Mouse (Mus musculus) olfactory bulb, adult 2 months (tissue): ENCODE data around the gene Prr29. TPM values are rescaled to one million over a fixed set of nuclear protein-coding genes. Genes with fewer than 3 reads are reported as not detected.

Experiments
- H3K27ac ChIP-seq: fragments of 200-500 bp; 2 replicates; pipeline ENCODE4 v1.5.1; 2012; ENCODE audit warnings: low read depth, low read length; ENCODE audit not compliant: insufficient read depth
- H3K4me1 ChIP-seq: fragments of 200-500 bp; 2 replicates; pipeline ENCODE4 v1.6.1; 2012; ENCODE audit warnings: low read length; ENCODE audit not compliant: control insufficient read depth, insufficient read depth
- H3K4me3 ChIP-seq: fragments of 200-500 bp; 2 replicates; pipeline ENCODE4 v1.5.1; 2012; ENCODE audit warnings: mild to moderate bottlenecking, low read depth, low read length, moderate library complexity; ENCODE audit not compliant: insufficient read depth
- CTCF ChIP-seq: fragments of 200-500 bp; IDR thresholded peaks from 2 replicates; pipeline ENCODE4 v1.5.1; 2012; ENCODE audit warnings: low read depth, mild to moderate bottlenecking, low read length, moderate library complexity; ENCODE audit not compliant: insufficient read depth
- POLR2A ChIP-seq: fragments of 200-500 bp; IDR thresholded peaks from 2 replicates; pipeline ENCODE4 v1.6.1; 2012; ENCODE audit warnings: mild to moderate bottlenecking, low read depth, low read length, moderate library complexity; ENCODE audit not compliant: insufficient read depth
- WGBS: fragments of 180-500 bp; shearing (Covaris S2); methylation state at CpG from one replicate; pipeline ENCODE4 v1.1.7; 2018; 5-methylcytosine and 5-hydroxymethylcytosine counted together
- polyA plus RNA-seq: library from polyadenylated mRNA; stranded (reverse); fragments of >200 nt; gene quantifications from 2 replicates; pipeline ENCODE4 v1.2.4, GENCODE M21; 2012; ENCODE audit warnings: low replicate concordance; ENCODE audit not compliant: missing spikeins, insufficient read depth, insufficient read length

The Prr29 gene
- not detected in 2 replicates for polyA plus RNA-seq

DNA sequence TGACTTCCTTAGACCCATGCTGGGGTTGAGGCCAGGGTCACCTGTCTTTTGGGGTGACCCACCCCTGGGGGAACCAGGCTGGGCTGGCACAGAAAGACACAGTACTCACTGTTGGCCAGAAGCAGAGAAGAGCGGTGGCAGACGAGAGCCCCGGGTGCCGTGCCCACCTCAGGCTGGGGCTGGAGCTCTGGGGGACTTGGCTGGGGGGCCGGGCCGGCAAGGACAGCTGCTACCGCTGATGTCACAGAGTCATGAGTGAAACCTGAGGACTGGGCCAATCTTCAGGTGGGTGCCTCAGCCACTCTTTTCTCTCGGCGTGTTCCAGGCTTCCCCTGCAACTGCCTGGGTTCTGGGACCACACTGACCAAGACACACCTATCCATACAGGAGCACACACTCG is at the start of gene Prr29:
Prr29 (plus strand) TSS at position 107 of the 400 bp plus-strand sequence.
- WGBS, result 77% methylated on average over 10 of the region's 10 CpGs
- Histone ChIP-seq H3K4me3 (no peak within 1 kb of the TSS), H3K27ac (no peak within 1 kb of the TSS), H3K4me1 (peaks cover 10% of the 10 kb centered on the region)
- no peak for TF ChIP-seq CTCF
- no peak for TF ChIP-seq POLR2A

GRCm38 (mm10) chr11:106316416-106316815 is 48.9 kb upstream of the Prr29 start:
- H3K4me1 ChIP-seq, result peaks cover 6% of the 10 kb centered on the region; the same call in 1 of the 2 replicates
- no peak overlapping the region for H3K27ac ChIP-seq
- no peak overlapping the region for H3K4me3 ChIP-seq
- WGBS, result 100% methylated on average over 1 of the region's 1 CpGs
- TF ChIP-seq CTCF, result no peak
- TF ChIP-seq POLR2A, result no peak

GRCm38 (mm10) chr11:106317801-106318200 is 47.5 kb upstream of the Prr29 start:
- WGBS, result 82% methylated on average over 7 of the region's 7 CpGs
- TF ChIP-seq POLR2A (no peak), CTCF (no peak)

GRCm38 (mm10) chr11:106318406-106319366 is 46.6 kb upstream of the Prr29 start:
- peaks cover 6% of the 10 kb centered on the region; the same call in 1 of the 2 replicates for H3K4me1 ChIP-seq
- no peak overlapping the region for H3K27ac ChIP-seq
- no peak for TF ChIP-seq CTCF
- 68% methylated on average over 21 of the region's 21 CpGs for WGBS
- H3K4me3 ChIP-seq, result no peak overlapping the region

More at GRCm38 (mm10) chr11:106317801-106318200, 47.5 kb upstream of the Prr29 start:
- H3K4me3 ChIP-seq, result no peak overlapping the region
- H3K27ac ChIP-seq, result no peak overlapping the region
- H3K4me1 ChIP-seq, result peaks cover 6% of the 10 kb centered on the region; the same call in 1 of the 2 replicates

DNA sequence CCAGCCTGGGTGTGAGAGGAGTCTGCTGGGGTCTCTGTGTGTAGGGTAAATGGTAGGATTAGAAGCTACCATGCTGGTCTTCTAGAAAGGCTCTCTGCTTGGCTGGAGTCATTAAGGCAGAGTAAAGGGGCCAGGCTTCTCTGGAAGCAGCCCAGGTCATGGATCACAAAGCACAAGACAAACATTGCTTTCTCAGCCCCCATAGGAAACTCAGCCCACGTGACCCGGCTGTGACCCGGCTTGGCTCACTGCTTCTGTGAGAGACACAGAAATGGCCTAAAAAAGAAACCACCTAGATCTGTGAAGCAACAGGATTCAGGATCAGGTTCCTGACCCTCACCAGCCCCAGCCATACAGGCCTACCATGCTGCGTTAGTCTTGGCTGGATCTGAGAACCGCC is 40.4 kb upstream of the Prr29 start:
- TF ChIP-seq POLR2A, result no peak
- TF ChIP-seq CTCF, result no peak
- Histone ChIP-seq H3K4me3 (no peak overlapping the region), H3K4me1 (no peaks in the 10 kb centered on the region), H3K27ac (no peak overlapping the region)
- 71% methylated on average over 5 of the region's 5 CpGs for WGBS

GRCm38 (mm10) chr11:106325566-106326206 is 39.6 kb upstream of the Prr29 start:
- Histone ChIP-seq H3K4me3 (no peak overlapping the region), H3K27ac (no peak overlapping the region), H3K4me1 (no peaks in the 10 kb centered on the region)
- whole genome bisulfite sequencing, result 73% methylated on average over 8 of the region's 8 CpGs
- no peak for TF ChIP-seq POLR2A
- TF ChIP-seq CTCF, result peak; percentile 19; the same call in 1 of the 2 replicates

- no peak overlapping the region for H3K27ac ChIP-seq
- H3K4me3 ChIP-seq, result no peak overlapping the region
- 91% methylated on average over 8 of the region's 8 CpGs for WGBS
- H3K4me1 ChIP-seq, result no peaks in the 10 kb centered on the region
- TF ChIP-seq POLR2A (no peak), CTCF (no peak)
Observed at GRCm38 (mm10) chr11:106326475-106326874, 38.8 kb upstream of the Prr29 start.

DNA sequence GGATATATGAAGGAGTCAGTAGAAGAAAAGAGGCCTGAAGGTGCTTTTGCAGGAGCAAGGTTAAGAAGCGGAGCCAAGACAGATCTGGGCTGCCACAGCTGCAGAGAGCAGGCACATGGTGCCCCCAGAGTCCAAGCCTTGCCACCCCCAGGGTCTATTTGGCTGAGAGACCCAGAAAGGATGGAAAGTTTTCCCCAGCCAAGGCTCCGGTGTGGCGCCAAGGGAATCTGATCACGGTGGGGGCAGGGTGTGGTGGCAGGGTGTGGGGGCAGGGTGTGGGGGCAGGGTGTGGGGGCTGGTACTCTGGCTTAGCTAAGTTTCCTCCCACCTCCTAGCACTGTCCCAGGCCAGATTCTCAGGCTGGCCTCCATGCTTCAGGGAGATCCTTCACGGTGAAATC is 36.8 kb upstream of the Prr29 start:
- H3K4me3 ChIP-seq, result no peak overlapping the region
- no peak overlapping the region for H3K27ac ChIP-seq
- H3K4me1 ChIP-seq, result peaks cover 5% of the 10 kb centered on the region; the same call in 1 of the 2 replicates
- WGBS, result 51% methylated on average over 5 of the region's 5 CpGs
- TF ChIP-seq CTCF, result no peak
- no peak for TF ChIP-seq POLR2A

DNA sequence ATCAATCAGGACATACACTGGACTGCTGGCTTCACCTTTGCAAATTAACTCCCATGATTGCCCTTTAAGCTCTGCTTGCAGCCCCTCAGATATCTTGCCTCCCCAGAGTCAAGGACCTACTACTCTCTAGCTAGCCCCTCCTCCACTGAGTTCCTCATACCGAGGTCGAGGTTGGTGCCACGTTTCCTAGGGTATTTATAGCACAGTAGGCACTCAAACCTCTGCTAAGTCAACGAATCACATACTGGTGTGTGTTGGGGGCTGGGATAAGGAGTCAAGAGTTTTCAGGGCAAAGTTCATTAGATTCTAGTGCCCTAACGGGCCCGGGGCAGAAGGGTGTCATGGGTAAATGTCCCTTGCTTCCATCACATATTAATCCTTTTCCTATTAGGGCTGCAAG is 36.1 kb upstream of the Prr29 start:
- WGBS, result 56% methylated on average over 6 of the region's 6 CpGs
- Histone ChIP-seq H3K4me3 (no peak overlapping the region), H3K27ac (no peak overlapping the region), H3K4me1 (peaks cover 5% of the 10 kb centered on the region; the same call in 1 of the 2 replicates)
- TF ChIP-seq POLR2A, result no peak
- no peak for TF ChIP-seq CTCF
